Mouse (Mus musculus) hindbrain, embryonic 16.5 days (tissue): ENCODE measurements around the gene Acads. TPM values are rescaled to one million over a fixed set of nuclear protein-coding genes. Genes with fewer than 3 reads are reported as not detected.

Experiments
- ATAC-seq: fragments of 200-750 bp; cut with Nextera tagmentation; 2 replicates; pipeline ENCODE4 v1.8.0; 2017; ENCODE audit warnings: moderate TSS enrichment, moderate library complexity
- H3K27ac ChIP-seq: fragments of 300-500 bp; sonication (generic); 2 replicates; pipeline ENCODE4 v1.5.1; 2014; ENCODE audit warnings: low read depth, mild to moderate bottlenecking, control low read depth, low read length, moderate library complexity
- H3K27me3 ChIP-seq: fragments of 300-500 bp; sonication (generic); replicated peaks from 2 replicates; pipeline ENCODE4 v1.6.1; 2014; ENCODE audit warnings: low read length; ENCODE audit not compliant: control insufficient read depth, insufficient read depth
- H3K36me3 ChIP-seq: fragments of 300-500 bp; sonication (generic); 2 replicates; pipeline ENCODE4 v1.6.1; 2014; ENCODE audit warnings: mild to moderate bottlenecking, low read length, moderate library complexity, mixed read lengths; ENCODE audit not compliant: control insufficient read depth, insufficient read depth
- H3K4me1 ChIP-seq: fragments of 300-500 bp; sonication (generic); 2 replicates; pipeline ENCODE4 v1.6.1; 2014; ENCODE audit warnings: low read depth, low read length; ENCODE audit not compliant: control insufficient read depth, insufficient read depth
- H3K4me2 ChIP-seq: fragments of 300-500 bp; sonication (generic); 2 replicates; pipeline ENCODE4 v1.6.1; 2014; ENCODE audit warnings: mild to moderate bottlenecking, low read length, control low read depth, moderate library complexity
- H3K4me3 ChIP-seq: fragments of 300-500 bp; sonication (generic); 2 replicates; pipeline ENCODE4 v1.5.1; 2014; ENCODE audit warnings: mild to moderate bottlenecking, low read length, control low read depth, moderate library complexity
- H3K9ac ChIP-seq: fragments of 300-500 bp; sonication (generic); 2 replicates; pipeline ENCODE4 v1.6.1; 2014; ENCODE audit warnings: low read depth, mild to moderate bottlenecking, control low read depth, low read length, moderate library complexity
- H3K9me3 ChIP-seq: fragments of 300-500 bp; sonication (generic); 2 replicates; pipeline ENCODE4 v1.6.1; 2014; ENCODE audit warnings: mild to moderate bottlenecking, low read length, moderate library complexity; ENCODE audit not compliant: control insufficient read depth
- WGBS: fragments of 180-500 bp; shearing (Covaris S2); extraction: QIAGEN DNeasy Blood & Tissue Kit; methylation state at CpG from one replicate; pipeline ENCODE4 v1.1.7; 2014; 5-methylcytosine and 5-hydroxymethylcytosine counted together
- polyA plus RNA-seq: library from polyadenylated mRNA; unstranded; fragments of >200 nt; fragmentation: Nextera tagmentation; extraction: Ambion mirVana; gene quantifications from 2 replicates; pipeline ENCODE4 v1.2.1, GENCODE M21; 2015

Gene Acads
- polyA plus RNA-seq, 1 experiment from 2014 or later = 20.7 TPM

DNA sequence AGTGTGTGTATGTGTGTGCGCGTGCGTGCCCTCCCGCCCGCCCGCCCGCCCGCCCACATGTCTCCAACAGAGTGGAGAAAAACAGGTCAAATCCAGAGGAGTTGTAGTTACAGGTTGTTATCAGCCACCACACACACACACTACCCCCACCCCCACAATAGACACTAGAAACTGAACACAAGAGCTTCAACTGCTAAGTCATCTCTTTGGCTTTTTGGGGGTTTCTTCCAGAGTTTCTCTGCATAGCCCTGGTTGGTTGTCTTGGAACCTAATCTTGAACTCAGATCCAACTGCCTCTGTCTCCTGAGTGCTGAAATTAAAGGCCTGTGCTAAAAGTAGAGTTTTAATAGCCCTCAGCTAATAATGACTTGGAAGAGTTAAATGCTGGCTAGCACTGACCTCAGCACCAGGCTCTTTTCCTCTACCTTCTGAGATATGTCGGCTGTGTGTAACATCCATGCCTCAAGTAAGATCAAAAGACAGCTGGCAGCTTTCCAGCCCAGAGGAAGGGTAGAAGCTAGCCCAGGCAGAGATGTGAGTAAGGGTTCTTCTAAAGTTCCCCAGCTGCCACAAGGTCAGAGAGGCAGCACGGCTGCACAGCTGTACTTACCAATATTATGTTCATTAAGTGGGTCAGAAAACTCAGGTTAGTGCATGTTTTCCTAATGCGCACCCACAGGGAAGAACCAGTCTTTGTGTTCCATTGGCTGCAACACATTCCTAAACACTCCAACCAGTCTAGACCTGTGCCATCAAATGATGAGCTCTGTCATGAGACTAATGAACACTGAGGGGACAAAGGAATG is 47.8 kb downstream of the Acads start:
- H3K4me1 ChIP-seq = peaks cover 3% of the 10 kb centered on the region; the same call in 1 of the 2 replicates
- H3K4me2 ChIP-seq = no peak overlapping the region
- no peak overlapping the region for H3K9ac ChIP-seq
- no peaks in the 10 kb centered on the region for H3K27me3 ChIP-seq
- H3K27ac ChIP-seq = no peak overlapping the region
- 87% methylated on average over 11 of the region's 11 CpGs for WGBS
- no peak overlapping the region for H3K4me3 ChIP-seq
- no peaks in the 10 kb centered on the region for H3K36me3 ChIP-seq
- no peak for ATAC-seq
- no peaks in the 10 kb centered on the region for H3K9me3 ChIP-seq

DNA sequence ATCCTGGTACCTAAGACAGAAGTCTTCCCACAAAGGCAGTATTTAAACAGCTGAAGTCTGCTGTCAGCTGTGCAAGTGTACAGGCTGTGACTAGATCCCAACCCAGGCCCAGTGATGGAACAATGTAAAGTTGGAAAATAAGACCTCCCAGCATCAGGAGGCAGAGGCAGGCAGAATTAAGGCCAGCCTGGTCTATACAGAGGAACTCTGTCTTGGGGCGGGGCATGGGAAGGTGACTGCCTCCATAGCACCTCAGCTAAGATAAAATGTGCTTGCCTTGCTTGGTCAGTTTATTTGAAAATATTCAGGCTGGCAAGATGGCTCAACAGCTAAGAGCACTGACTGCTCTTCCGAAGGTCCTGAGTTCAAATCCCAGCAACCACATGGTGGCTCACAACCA is 48.7 kb downstream of the Acads start:
- WGBS = 100% methylated on average over 2 of the region's 2 CpGs
- H3K4me1 ChIP-seq = peaks cover 3% of the 10 kb centered on the region; the same call in 1 of the 2 replicates
- ATAC-seq = no peak

DNA sequence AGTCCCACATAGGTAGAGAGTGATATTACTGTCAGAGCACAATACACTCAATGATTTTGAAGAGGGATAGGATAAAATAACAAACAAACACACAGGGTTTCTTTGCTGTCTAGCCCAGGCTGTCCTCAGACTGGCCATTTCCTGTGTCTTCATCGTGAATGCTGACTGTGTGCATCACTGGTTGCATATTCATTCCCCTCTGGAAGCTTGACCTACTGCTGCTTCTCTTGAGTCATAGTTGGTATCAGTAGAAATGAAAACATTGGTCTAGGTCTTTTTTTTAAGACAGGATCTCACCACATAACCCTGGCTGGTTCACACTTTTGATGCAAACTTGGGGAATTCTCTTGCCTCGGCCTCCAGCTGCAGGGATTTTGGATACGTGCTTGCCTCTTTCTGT is 49.5 kb downstream of the Acads start:
- 91% methylated on average over 3 of the region's 3 CpGs for WGBS
- no peaks in the 10 kb centered on the region for H3K27me3 ChIP-seq

More for the DNA sequence above, 48.7 kb downstream of the Acads start:
- Histone ChIP-seq H3K36me3 (no peaks in the 10 kb centered on the region), H3K9me3 (no peaks in the 10 kb centered on the region), H3K4me2 (no peak overlapping the region), H3K9ac (no peak overlapping the region), H3K27ac (no peak overlapping the region), H3K27me3 (no peaks in the 10 kb centered on the region), H3K4me3 (no peak overlapping the region)

GRCm38 (mm10) chr5:115068671-115069421 is 50.3 kb downstream of the Acads start:
- no peaks in the 10 kb centered on the region for H3K9me3 ChIP-seq
- no peak overlapping the region for H3K4me3 ChIP-seq
- ATAC-seq = no peak
- no peaks in the 10 kb centered on the region for H3K27me3 ChIP-seq
- H3K9ac ChIP-seq = no peak overlapping the region
- H3K36me3 ChIP-seq = no peaks in the 10 kb centered on the region
- WGBS = 90% methylated on average over 11 of the region's 11 CpGs
- H3K27ac ChIP-seq = no peak overlapping the region
- no peak overlapping the region for H3K4me2 ChIP-seq
- H3K4me1 ChIP-seq = peaks cover 3% of the 10 kb centered on the region; the same call in 1 of the 2 replicates

More for the DNA sequence above, 49.5 kb downstream of the Acads start:
- no peak overlapping the region for H3K4me2 ChIP-seq
- H3K9me3 ChIP-seq = no peaks in the 10 kb centered on the region
- no peak overlapping the region for H3K4me3 ChIP-seq
- no peak overlapping the region for H3K9ac ChIP-seq
- H3K4me1 ChIP-seq = peaks cover 3% of the 10 kb centered on the region; the same call in 1 of the 2 replicates
- ATAC-seq = no peak
- no peaks in the 10 kb centered on the region for H3K36me3 ChIP-seq
- no peak overlapping the region for H3K27ac ChIP-seq

GRCm38 (mm10) chr5:115066245-115066644 is 52.9 kb downstream of the Acads start:
- no peaks in the 10 kb centered on the region for H3K9me3 ChIP-seq
- no peak overlapping the region for H3K4me2 ChIP-seq
- ATAC-seq = no peak
- H3K27ac ChIP-seq = no peak overlapping the region
- no peak overlapping the region for H3K9ac ChIP-seq
- H3K4me1 ChIP-seq = peaks cover 1% of the 10 kb centered on the region; the same call in 1 of the 2 replicates
- WGBS = 74% methylated on average over 4 of the region's 4 CpGs
- no peak overlapping the region for H3K4me3 ChIP-seq
- H3K36me3 ChIP-seq = no peaks in the 10 kb centered on the region
- no peaks in the 10 kb centered on the region for H3K27me3 ChIP-seq

DNA sequence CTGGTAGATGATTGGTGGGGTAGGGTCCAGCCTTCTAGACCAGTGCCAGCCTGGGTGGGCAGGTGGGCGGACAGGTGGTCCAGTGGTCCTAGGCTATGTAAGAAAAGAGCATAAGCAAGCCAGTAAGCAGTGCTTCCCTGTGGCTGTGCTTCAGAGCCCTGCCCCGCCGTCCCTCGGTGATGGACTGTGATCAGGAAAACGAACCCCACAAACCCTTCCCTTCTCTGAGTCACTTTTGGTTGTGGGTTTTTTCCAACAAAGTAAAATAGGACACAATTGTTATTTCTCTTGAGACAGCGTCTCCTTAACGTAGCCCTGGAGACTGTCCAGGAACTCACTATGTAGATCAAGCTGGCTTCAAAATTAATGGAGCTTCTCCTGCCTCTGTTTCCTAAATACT is 55.8 kb downstream of the Acads start:
- H3K36me3 ChIP-seq = no peaks in the 10 kb centered on the region
- H3K4me3 ChIP-seq = no peak overlapping the region
- 90% methylated on average over 7 of the region's 7 CpGs for WGBS
- H3K27me3 ChIP-seq = no peaks in the 10 kb centered on the region
- no peaks in the 10 kb centered on the region for H3K4me1 ChIP-seq
- no peak for ATAC-seq
- no peak overlapping the region for H3K4me2 ChIP-seq
- H3K9ac ChIP-seq = no peak overlapping the region
- no peaks in the 10 kb centered on the region for H3K9me3 ChIP-seq
- no peak overlapping the region for H3K27ac ChIP-seq

- WGBS = 64% methylated on average over 1 of the region's 1 CpGs
- no peak for ATAC-seq
- no peaks in the 10 kb centered on the region for H3K27me3 ChIP-seq
Observed at GRCm38 (mm10) chr5:115062566-115062965, 56.6 kb downstream of the Acads start.

DNA sequence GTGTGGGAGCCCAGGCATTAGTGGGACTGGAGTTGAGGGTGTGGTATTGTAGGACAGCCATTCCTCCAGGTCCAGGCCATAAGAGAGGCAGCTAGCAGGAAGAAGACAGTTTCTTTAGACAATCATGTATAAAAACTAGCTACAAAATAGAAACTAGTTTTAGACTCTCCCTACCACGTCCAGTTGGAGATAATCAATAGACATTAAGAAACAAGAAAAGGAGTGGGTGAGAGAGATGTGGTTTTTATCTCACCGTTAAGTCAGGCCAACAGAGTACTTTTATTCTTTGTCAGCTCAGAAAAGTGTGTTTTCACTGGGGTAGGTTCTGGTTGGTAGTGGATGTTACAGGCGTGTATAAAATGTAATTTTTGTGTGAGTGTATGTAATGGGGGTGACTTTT is 58.2 kb downstream of the Acads start:
- Histone ChIP-seq H3K27me3 (no peaks in the 10 kb centered on the region), H3K36me3 (no peaks in the 10 kb centered on the region), H3K9me3 (no peaks in the 10 kb centered on the region), H3K27ac (no peak overlapping the region), H3K4me2 (no peak overlapping the region), H3K9ac (no peak overlapping the region), H3K4me3 (no peak overlapping the region), H3K4me1 (no peaks in the 10 kb centered on the region)
- WGBS = 93% methylated on average over 3 of the region's 3 CpGs
- no peak for ATAC-seq

More at GRCm38 (mm10) chr5:115062566-115062965, 56.6 kb downstream of the Acads start:
- Histone ChIP-seq H3K4me3 (no peak overlapping the region), H3K36me3 (no peaks in the 10 kb centered on the region), H3K4me1 (no peaks in the 10 kb centered on the region), H3K9ac (no peak overlapping the region), H3K27ac (no peak overlapping the region), H3K4me2 (no peak overlapping the region), H3K9me3 (no peaks in the 10 kb centered on the region)
